In genomic region chr11:117320482-117320881, GRCm38 (mm10) we compare ENCODE assay signal across 8 mouse cellular contexts.
DNase-seq lines count a peak whose midpoint lies in the region; ATAC-seq and TF ChIP-seq lines count a peak whose summit lies in the region.

No protein-coding gene starts in this region.

- H3K27ac ChIP-seq in heart, embryonic 12.5 days (ENCODE audit: poor library complexity, severe bottlenecking), result peak overlapping the region; percentile 87
- H3K27ac ChIP-seq in ES-Bruce4 (ENCODE audit: insufficient read depth, low read length), result peak overlapping the region; percentile 97
- H3K27ac ChIP-seq in hindbrain, embryonic 15.5 days (replicated peaks), result peak overlapping the region; percentile 58; the same call in 1 of the 2 replicates

- TF ChIP-seq CTCF in ES-Bruce4 (IDR thresholded peaks at IDR 0.05; ENCODE audit: low read depth, low read length), result no peak

- no peaks in the 10 kb centered on the region for H3K9me3 ChIP-seq in heart, embryonic 12.5 days (replicated peaks)
- no peaks in the 10 kb centered on the region for H3K9me3 ChIP-seq in ES-Bruce4 (replicated peaks; ENCODE audit: control insufficient read depth, insufficient read depth, low read length, poor library complexity, severe bottlenecking)
- no peaks in the 10 kb centered on the region for H3K9me3 ChIP-seq in hindbrain, embryonic 15.5 days

- WGBS in heart, embryonic 12.5 days, result 70% methylated on average over 3 of the region's 3 CpGs
- 76% methylated on average over 3 of the region's 3 CpGs for WGBS in hindbrain, embryonic 15.5 days

- TF ChIP-seq POLR2A in ES-Bruce4 (IDR thresholded peaks at IDR 0.05; ENCODE audit: insufficient read depth, low read length), result no peak

- ATAC-seq in heart, embryonic 12.5 days (ENCODE audit: insufficient number of reproducible peaks, low FRiP score), result no peak
- no peak for ATAC-seq in hindbrain, embryonic 15.5 days (ENCODE audit: low FRiP score, low read depth)
- 0 out of 2 replicates have a peak, but pooled peaks have one; percentile 9 for ATAC-seq in megakaryocyte-erythroid progenitor cell, adult 5-6 weeks (replicated peaks; ENCODE audit: low FRiP score, low TSS enrichment, poor library complexity, severe bottlenecking)

- no peak overlapping the region for H3K4me2 ChIP-seq in heart, embryonic 12.5 days
- H3K4me2 ChIP-seq in hindbrain, embryonic 15.5 days, result no peak overlapping the region

- H3K9ac ChIP-seq in heart, embryonic 12.5 days, result peak overlapping the region; percentile 17; the same call in 1 of the 2 replicates
- no peak overlapping the region for H3K9ac ChIP-seq in ES-Bruce4 (ENCODE audit: low read depth, poor library complexity, severe bottlenecking)
- no peak overlapping the region for H3K9ac ChIP-seq in hindbrain, embryonic 15.5 days

- peak; percentile 93 for TF ChIP-seq EP300 in ES-Bruce4 (IDR thresholded peaks at IDR 0.05; ENCODE audit: insufficient read depth, low read depth, low read length)

- H3K4me3 ChIP-seq in heart, embryonic 12.5 days, result no peak overlapping the region
- peak overlapping the region; percentile 13 for H3K4me3 ChIP-seq in ES-Bruce4 (ENCODE audit: low read depth, low read length)
- no peak overlapping the region for H3K4me3 ChIP-seq in hindbrain, embryonic 15.5 days

- H3K27me3 ChIP-seq in heart, embryonic 12.5 days (replicated peaks), result no peaks in the 10 kb centered on the region
- no peaks in the 10 kb centered on the region for H3K27me3 ChIP-seq in ES-Bruce4 (ENCODE audit: control insufficient read depth, insufficient read depth, low read length, poor library complexity, severe bottlenecking)
- no peaks in the 10 kb centered on the region for H3K27me3 ChIP-seq in hindbrain, embryonic 15.5 days

- H3K36me3 ChIP-seq in heart, embryonic 12.5 days, result no peaks in the 10 kb centered on the region
- H3K36me3 ChIP-seq in ES-Bruce4 (ENCODE audit: control insufficient read depth, insufficient read depth, low read length, poor library complexity, severe bottlenecking), result no peaks in the 10 kb centered on the region
- H3K36me3 ChIP-seq in hindbrain, embryonic 15.5 days, result no peaks in the 10 kb centered on the region

- no peak for DNase-seq in heart, adult 18-20 months
- no peak for DNase-seq in cerebellum, adult 8-10 months
- no peak for DNase-seq in kidney, adult 11 months
- no peak for DNase-seq in frontal cortex, adult 2 months (ENCODE audit: extremely low spot score in 1 of 2, low spot score in 1 of 2)

- peaks cover 91% of the 10 kb centered on the region for H3K4me1 ChIP-seq in heart, embryonic 12.5 days (replicated peaks)
- H3K4me1 ChIP-seq in ES-Bruce4 (ENCODE audit: control insufficient read depth, insufficient read depth, low read length), result peaks cover 37% of the 10 kb centered on the region
- H3K4me1 ChIP-seq in hindbrain, embryonic 15.5 days (replicated peaks), result peaks cover 58% of the 10 kb centered on the region
